Mouse (Mus musculus) heart, postnatal 0 days (tissue): ENCODE results near the gene Pitpnm2. TPM values are rescaled to one million over a fixed set of nuclear protein-coding genes. Genes with fewer than 3 reads are reported as not detected.

Experiments
- ATAC-seq: fragments of 200-750 bp; cut with Nextera tagmentation; 2 replicates; pipeline ENCODE4 v1.8.0; 2017; ENCODE audit warnings: low read depth, moderate number of reproducible peaks, moderate library complexity; ENCODE audit not compliant: insufficient read depth
- DNase-seq: peaks from one replicate; pipeline ENCODE4 v3.0.0-alpha.2; 2016; ENCODE audit warnings: low spot score
- H3K27ac ChIP-seq: fragments of 300-500 bp; sonication (generic); 2 replicates; pipeline ENCODE4 v1.5.1; 2014; ENCODE audit warnings: low read depth, mild to moderate bottlenecking
- H3K27me3 ChIP-seq: fragments of 300-500 bp; sonication (generic); 2 replicates; pipeline ENCODE4 v1.6.1; 2014; ENCODE audit warnings: low read length, mixed read lengths; ENCODE audit not compliant: control insufficient read depth, insufficient read depth
- H3K36me3 ChIP-seq: fragments of 300-500 bp; sonication (generic); replicated peaks from 2 replicates; pipeline ENCODE4 v1.6.1; 2014; ENCODE audit warnings: low read length, mixed read lengths; ENCODE audit not compliant: control insufficient read depth, insufficient read depth
- H3K4me1 ChIP-seq: fragments of 300-500 bp; sonication (generic); 2 replicates; pipeline ENCODE4 v1.6.1; 2014; ENCODE audit warnings: antibody characterized with exemption; ENCODE audit not compliant: control insufficient read depth, insufficient read depth
- H3K4me2 ChIP-seq: fragments of 300-500 bp; sonication (generic); 2 replicates; pipeline ENCODE4 v1.6.1; 2014; ENCODE audit warnings: low read depth, mild to moderate bottlenecking, low read length, moderate library complexity
- H3K4me3 ChIP-seq: fragments of 300-500 bp; sonication (generic); 2 replicates; pipeline ENCODE4 v1.5.1; 2014; ENCODE audit warnings: low read depth, low read length
- H3K9ac ChIP-seq: fragments of 300-500 bp; sonication (generic); replicated peaks from 2 replicates; pipeline ENCODE4 v1.6.1; 2014; ENCODE audit warnings: low read depth, low read length, mixed read lengths
- H3K9me3 ChIP-seq: fragments of 300-500 bp; sonication (generic); replicated peaks from 2 replicates; pipeline ENCODE4 v1.6.1; 2016; ENCODE audit warnings: low read length; ENCODE audit not compliant: control insufficient read depth
- CTCF ChIP-seq: IDR thresholded peaks from 2 replicates; pipeline ENCODE4 v1.5.1; 2016; ENCODE audit warnings: antibody characterized with exemption, control low read depth, low read depth
- EP300 ChIP-seq: IDR thresholded peaks from 2 replicates; pipeline ENCODE4 v1.6.1; 2016; ENCODE audit warnings: antibody characterized with exemption, low read depth
- WGBS: fragments of 180-500 bp; shearing (Covaris S2); extraction: QIAGEN DNeasy Blood & Tissue Kit; methylation state at CpG from one replicate; pipeline ENCODE4 v1.1.7; 2014; 5-methylcytosine and 5-hydroxymethylcytosine counted together
- polyA plus RNA-seq: library from polyadenylated mRNA; unstranded; fragments of >200 nt; fragmentation: Nextera tagmentation; extraction: Ambion mirVana; gene quantifications from 2 replicates; pipeline ENCODE4 v1.2.1, GENCODE M21; 2015
- total RNA-seq: library from RNA; depleted of rRNA; stranded (reverse); fragments of >200 nt; gene quantifications from 2 replicates; pipeline ENCODE4 v1.2.3, GENCODE M21; 2014; ENCODE audit warnings: low replicate concordance

The Pitpnm2 gene
- total and polyA plus RNA-seq, 2 experiments from 2014 or later = 3.2 to 17.1 TPM

- Histone ChIP-seq H3K27ac (peak overlapping the region; percentile 97), H3K9ac (no peak overlapping the region), H3K27me3 (no peaks in the 10 kb centered on the region), H3K9me3 (no peaks in the 10 kb centered on the region), H3K36me3 (no peaks in the 10 kb centered on the region), H3K4me3 (no peak overlapping the region), H3K4me2 (no peak overlapping the region), H3K4me1 (peaks cover 76% of the 10 kb centered on the region)
- TF ChIP-seq EP300 (no peak), CTCF (no peak)
- ATAC-seq (no peak), DNase-seq (no peak)
- WGBS = 73% methylated on average over 10 of the region's 10 CpGs
These were observed 33.9 kb downstream of the Pitpnm2 start for GRCm38 (mm10) chr5:124215647-124216046.

- Histone ChIP-seq H3K4me1 (peaks cover 76% of the 10 kb centered on the region), H3K27me3 (no peaks in the 10 kb centered on the region), H3K4me2 (no peak overlapping the region), H3K9me3 (no peaks in the 10 kb centered on the region), H3K4me3 (no peak overlapping the region), H3K36me3 (no peaks in the 10 kb centered on the region), H3K27ac (peak overlapping the region; percentile 97), H3K9ac (no peak overlapping the region)
- no peak for DNase-seq
- TF ChIP-seq CTCF = no peak
- no peak for TF ChIP-seq EP300
- no peak for ATAC-seq
- 65% methylated on average over 14 of the region's 14 CpGs for WGBS
These were observed 34.9 kb downstream of the Pitpnm2 start for GRCm38 (mm10) chr5:124214516-124215145.

DNA sequence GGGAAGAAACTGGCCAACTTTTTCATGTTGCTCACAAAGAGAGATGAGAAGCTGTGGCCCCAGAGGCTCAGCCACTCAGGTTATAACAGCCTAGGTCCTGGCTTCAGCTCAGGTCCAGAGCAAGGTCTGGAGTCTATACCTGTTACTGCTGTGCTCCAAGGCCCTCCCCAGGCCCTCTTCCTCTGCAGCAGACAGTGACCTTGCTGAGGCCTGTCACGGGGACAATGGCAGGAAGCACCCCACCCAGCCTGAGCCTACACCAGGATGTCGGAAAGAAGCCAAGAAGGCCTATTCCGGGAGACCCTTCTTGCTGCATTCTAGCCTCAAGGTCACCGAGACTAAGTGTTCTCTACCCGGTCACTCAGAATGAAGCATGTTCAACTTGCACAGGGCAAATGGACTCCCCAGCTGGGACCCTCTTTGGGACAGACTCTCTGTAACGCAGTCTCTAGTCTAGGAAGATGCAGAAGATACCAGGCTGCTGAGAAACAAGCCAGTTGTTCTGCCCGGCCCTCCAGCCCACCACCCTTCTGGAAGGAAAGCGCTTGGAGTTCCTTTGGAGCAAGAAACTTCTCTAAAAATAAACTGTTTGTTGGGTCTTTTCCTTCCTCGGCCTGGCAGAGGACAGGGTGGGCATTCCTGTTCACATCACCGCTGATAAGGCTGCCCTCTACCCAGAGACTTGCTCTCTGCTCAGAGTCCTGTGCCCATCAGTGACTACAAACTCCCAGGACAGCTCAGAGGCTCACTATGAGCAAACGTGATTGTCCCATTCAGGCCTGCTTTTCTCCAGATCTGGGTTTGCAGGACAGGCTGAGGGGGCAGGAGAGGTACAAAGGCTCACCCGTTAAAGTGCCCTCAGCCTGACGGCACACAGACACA lies 35.7 kb downstream of the Pitpnm2 start:
- TF ChIP-seq CTCF (no peak), EP300 (peak; percentile 98)
- H3K27me3 ChIP-seq = no peaks in the 10 kb centered on the region
- peaks cover 74% of the 10 kb centered on the region for H3K4me1 ChIP-seq
- H3K4me3 ChIP-seq = no peak overlapping the region
- H3K27ac ChIP-seq = peak overlapping the region; percentile 97
- peak; percentile 87 for DNase-seq
- H3K4me2 ChIP-seq = 0 out of 2 replicates have a peak overlapping the region, but pooled peaks have one; percentile 29
- no peaks in the 10 kb centered on the region for H3K36me3 ChIP-seq
- no peaks in the 10 kb centered on the region for H3K9me3 ChIP-seq
- WGBS = 18% methylated on average over 13 of the region's 13 CpGs
- H3K9ac ChIP-seq = peak overlapping the region; percentile 31
- ATAC-seq = peak; percentile 72

- H3K27ac ChIP-seq = peak overlapping the region; percentile 89
- H3K36me3 ChIP-seq = no peaks in the 10 kb centered on the region
- peaks cover 80% of the 10 kb centered on the region for H3K4me1 ChIP-seq
- H3K4me3 ChIP-seq = no peak overlapping the region
- no peak overlapping the region for H3K4me2 ChIP-seq
- DNase-seq = no peak
- no peaks in the 10 kb centered on the region for H3K27me3 ChIP-seq
- WGBS = 34% methylated on average over 2 of the region's 2 CpGs
- no peaks in the 10 kb centered on the region for H3K9me3 ChIP-seq
- H3K9ac ChIP-seq = peak overlapping the region; percentile 16; the same call in 1 of the 2 replicates
- no peak for ATAC-seq
- no peak for TF ChIP-seq CTCF
- TF ChIP-seq EP300 = no peak; the same call in 1 of the 2 replicates
These were observed 37.9 kb downstream of the Pitpnm2 start for GRCm38 (mm10) chr5:124211669-124212068.

DNA sequence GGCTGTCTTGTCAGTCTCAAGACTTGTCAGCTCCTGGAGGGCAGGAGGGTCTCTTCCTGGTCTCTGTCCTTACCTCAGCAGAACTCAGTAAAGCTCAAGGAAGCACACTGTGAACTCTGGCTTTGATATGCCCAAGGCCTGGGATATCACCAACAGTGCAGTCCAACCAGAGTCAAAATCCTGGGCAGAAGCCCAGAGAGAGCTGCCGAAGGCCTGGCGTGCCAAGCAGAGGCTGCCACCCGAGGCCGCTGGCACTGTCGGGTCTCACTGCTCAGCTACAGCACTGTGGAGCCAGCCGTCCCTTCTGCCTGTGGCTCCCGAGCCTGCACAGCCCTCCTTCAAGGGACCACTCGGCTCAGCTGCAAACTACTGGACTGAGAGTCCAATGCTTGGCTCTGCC lies 38.3 kb downstream of the Pitpnm2 start:
- Histone ChIP-seq H3K9me3 (no peaks in the 10 kb centered on the region), H3K27ac (peak overlapping the region; percentile 89), H3K4me3 (no peak overlapping the region), H3K4me2 (no peak overlapping the region), H3K36me3 (no peaks in the 10 kb centered on the region), H3K4me1 (peaks cover 84% of the 10 kb centered on the region), H3K27me3 (no peaks in the 10 kb centered on the region), H3K9ac (peak overlapping the region; percentile 16; the same call in 1 of the 2 replicates)
- 26% methylated on average over 8 of the region's 8 CpGs for WGBS
- TF ChIP-seq CTCF (no peak), EP300 (no peak)
- DNase-seq (peak; percentile 75), ATAC-seq (peak; percentile 18; the same call in 1 of the 2 replicates)
